Mouse (Mus musculus) kidney, adult 2 months (tissue): ENCODE data around the gene Htra2.

ENCODE experiments used
- CTCF ChIP-seq: fragments of 200-500 bp; conservative IDR thresholded peaks from 2 replicates; pipeline ENCODE4 v1.5.1; 2011; ENCODE audit warnings: low read depth, mild to moderate bottlenecking, control low read depth, low read length, moderate library complexity, mixed read lengths; ENCODE audit not compliant: insufficient read depth, insufficient read length
- POLR2A ChIP-seq: fragments of 200-500 bp; IDR thresholded peaks from one replicate; pipeline ENCODE4 v1.6.1; 2011; ENCODE audit warnings: low read depth, low read length, control low read depth

- TF ChIP-seq CTCF (no peak), POLR2A (no peak)
Measured at GRCm38 (mm10) chr6:83092416-83093127, 37.5 kb upstream of the Htra2 start.
